Mouse (Mus musculus): ENCODE measurements around the gene Spg20. TPM values are rescaled to one million over a fixed set of nuclear protein-coding genes. Genes with fewer than 3 reads are reported as not detected.

Spg20 gene
- polyA plus RNA-seq (2012; ENCODE audit: low replicate concordance): 8.4 and 10.1 TPM in 2 replicates

DNA sequence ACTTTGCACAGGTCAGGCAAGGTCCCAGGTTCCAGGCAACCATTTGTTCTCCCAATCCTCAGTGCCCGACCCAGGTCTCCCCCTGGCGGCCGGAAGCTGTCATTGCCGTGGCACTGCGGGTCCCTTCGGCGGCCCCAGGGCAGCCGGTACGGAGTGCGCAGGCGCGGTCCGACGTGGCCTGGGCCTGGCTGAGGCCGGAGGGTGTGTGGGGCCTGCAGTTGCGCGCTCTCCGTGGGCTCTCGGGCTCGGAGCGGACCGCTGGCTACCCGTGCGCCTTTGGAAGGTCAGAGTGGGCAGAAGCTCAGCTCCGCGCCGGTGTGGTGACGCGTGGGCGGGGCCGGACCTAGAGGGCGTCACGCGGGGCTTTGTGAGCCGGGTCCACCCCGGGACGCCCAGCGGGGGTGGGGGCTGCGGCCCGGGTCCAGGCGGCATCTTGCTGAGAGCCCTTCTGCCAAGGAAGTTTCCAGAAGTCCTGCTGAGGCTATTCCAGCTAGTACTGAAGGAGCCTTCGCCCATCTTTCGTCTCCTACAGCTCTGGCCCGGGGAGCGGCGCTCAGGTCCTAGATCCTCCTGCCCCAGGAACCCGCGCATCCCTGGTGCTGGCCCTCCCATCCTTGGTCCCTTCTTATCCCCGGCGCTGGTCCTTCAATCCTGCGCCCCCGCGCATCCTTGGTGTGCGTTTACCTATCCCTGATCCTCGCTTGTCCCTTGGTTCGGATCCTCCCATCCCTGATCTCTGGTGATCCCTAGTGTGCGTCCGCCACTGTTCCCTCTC is at the start of gene Spg20:
Gene Spg20, plus strand, starts transcription at position 174 of the 775 bp plus-strand sequence.

DNA sequence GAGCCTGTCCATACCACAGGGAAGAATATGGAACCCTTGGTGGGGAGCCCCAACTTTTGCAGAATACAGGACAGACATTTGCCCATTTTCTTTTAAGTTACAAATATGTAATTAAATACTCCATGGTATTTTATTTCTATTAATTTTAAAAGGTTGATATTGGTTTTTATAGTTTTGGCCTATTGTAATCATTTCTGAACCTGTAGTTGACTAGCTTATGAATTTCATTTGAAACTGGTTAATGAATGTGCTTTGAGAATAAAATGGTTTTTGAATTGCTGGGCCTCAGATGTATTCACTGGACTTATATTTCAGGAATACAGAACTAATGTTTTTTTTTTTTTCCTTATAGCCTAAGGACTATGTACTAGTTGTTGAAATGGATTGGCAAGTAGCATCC is 25.1 kb downstream of the Spg20 start, which contains the start of gene Ccdc169:
Gene Ccdc169, plus strand, starts transcription at position 301 of the 400 bp plus-strand sequence.

DNA sequence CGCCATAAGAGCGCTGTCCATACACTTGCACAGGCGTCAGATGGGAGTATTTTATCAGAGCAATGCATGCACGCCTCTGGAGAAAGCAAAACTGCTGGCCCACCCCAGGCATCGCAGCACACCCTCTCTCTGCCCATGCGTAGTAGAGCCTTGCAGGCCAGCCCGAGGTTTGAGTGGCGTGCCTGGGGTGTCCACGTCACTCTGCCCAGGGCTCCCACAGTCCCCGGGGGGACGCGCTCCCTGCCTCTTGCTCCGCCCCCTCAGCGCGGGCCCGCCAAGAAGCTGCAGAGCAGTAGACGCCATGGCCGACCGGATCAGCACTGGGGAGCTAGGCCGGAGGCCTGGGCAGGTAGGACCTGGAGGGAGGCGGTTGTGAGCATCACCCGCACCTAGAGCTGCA is 69.9 kb downstream of the Spg20 start, which contains the start of gene Sohlh2:
Gene Sohlh2, plus strand, starts transcription at position 263 of the 400 bp plus-strand sequence.

Other genes starting within 250 kb of the Spg20 start
- gene Sertm1, start 196.2 kb upstream of the Spg20 start, polyA plus RNA-seq (2012; ENCODE audit: low replicate concordance): not detected in 2 replicates
- not detected in 2 replicates for gene Ccna1, start 56.6 kb upstream of the Spg20 start, polyA plus RNA-seq (2012; ENCODE audit: low replicate concordance)
- not detected in 2 replicates for gene Ccdc169, start 25.2 kb downstream of the Spg20 start, polyA plus RNA-seq (2012; ENCODE audit: low replicate concordance)
- gene Sohlh2, start 69.9 kb downstream of the Spg20 start, polyA plus RNA-seq (2012; ENCODE audit: low replicate concordance): not detected in 2 replicates
- gene Dclk1, start 130.3 kb downstream of the Spg20 start, polyA plus RNA-seq (2012; ENCODE audit: low replicate concordance): 0.25 and 0.30 TPM in 2 replicates